Mouse (Mus musculus) hindbrain, embryonic 13.5 days (tissue): ENCODE data around the gene Zfp260. TPM values are rescaled to one million over a fixed set of nuclear protein-coding genes. Genes with fewer than 3 reads are reported as not detected.
"Not testable (repeated sequence)": the region's sequence is repeated elsewhere in the genome, so short reads cannot be mapped to it uniquely, and the experiment has no call there.

Source experiments
- ATAC-seq: fragments of 200-750 bp; cut with Nextera tagmentation; 2 replicates; pipeline ENCODE4 v1.8.0; 2017; ENCODE audit warnings: moderate TSS enrichment; ENCODE audit not compliant: low FRiP score
- H3K27ac ChIP-seq: fragments of 300-500 bp; sonication (generic); 2 replicates; pipeline ENCODE4 v1.5.1; 2015; ENCODE audit warnings: inconsistent platforms, mild to moderate bottlenecking, moderate library complexity
- H3K27me3 ChIP-seq: fragments of 300-500 bp; sonication (generic); 2 replicates; pipeline ENCODE4 v1.6.1; 2015; ENCODE audit warnings: mild to moderate bottlenecking, inconsistent platforms
- H3K36me3 ChIP-seq: fragments of 300-500 bp; sonication (generic); 2 replicates; pipeline ENCODE4 v1.6.1; 2015; ENCODE audit warnings: mild to moderate bottlenecking, inconsistent platforms
- H3K4me1 ChIP-seq: fragments of 300-500 bp; sonication (generic); replicated peaks from 2 replicates; pipeline ENCODE4 v1.6.1; 2015; ENCODE audit warnings: inconsistent platforms
- H3K4me2 ChIP-seq: fragments of 300-500 bp; sonication (generic); 2 replicates; pipeline ENCODE4 v1.6.1; 2015; ENCODE audit warnings: inconsistent platforms, mild to moderate bottlenecking, moderate library complexity
- H3K4me3 ChIP-seq: fragments of 300-500 bp; sonication (generic); 2 replicates; pipeline ENCODE4 v1.5.1; 2015; ENCODE audit warnings: mild to moderate bottlenecking, inconsistent platforms
- H3K9ac ChIP-seq: fragments of 300-500 bp; sonication (generic); 2 replicates; pipeline ENCODE4 v1.6.1; 2015; ENCODE audit warnings: mild to moderate bottlenecking, inconsistent platforms
- H3K9me3 ChIP-seq: fragments of 300-500 bp; sonication (generic); 2 replicates; pipeline ENCODE4 v1.6.1; 2016; ENCODE audit warnings: inconsistent platforms
- WGBS: fragments of 180-500 bp; shearing (Covaris S2); methylation state at CpG from one replicate; pipeline ENCODE4 v1.1.7; 2015; 5-methylcytosine and 5-hydroxymethylcytosine counted together
- polyA plus RNA-seq: library from polyadenylated mRNA; unstranded; fragments of >200 nt; fragmentation: Nextera tagmentation; extraction: Ambion mirVana; gene quantifications from 2 replicates; pipeline ENCODE4 v1.2.1, GENCODE M21; 2015

Zfp260 gene
- polyA plus RNA-seq, 1 experiment from 2014 or later: 108 TPM

DNA sequence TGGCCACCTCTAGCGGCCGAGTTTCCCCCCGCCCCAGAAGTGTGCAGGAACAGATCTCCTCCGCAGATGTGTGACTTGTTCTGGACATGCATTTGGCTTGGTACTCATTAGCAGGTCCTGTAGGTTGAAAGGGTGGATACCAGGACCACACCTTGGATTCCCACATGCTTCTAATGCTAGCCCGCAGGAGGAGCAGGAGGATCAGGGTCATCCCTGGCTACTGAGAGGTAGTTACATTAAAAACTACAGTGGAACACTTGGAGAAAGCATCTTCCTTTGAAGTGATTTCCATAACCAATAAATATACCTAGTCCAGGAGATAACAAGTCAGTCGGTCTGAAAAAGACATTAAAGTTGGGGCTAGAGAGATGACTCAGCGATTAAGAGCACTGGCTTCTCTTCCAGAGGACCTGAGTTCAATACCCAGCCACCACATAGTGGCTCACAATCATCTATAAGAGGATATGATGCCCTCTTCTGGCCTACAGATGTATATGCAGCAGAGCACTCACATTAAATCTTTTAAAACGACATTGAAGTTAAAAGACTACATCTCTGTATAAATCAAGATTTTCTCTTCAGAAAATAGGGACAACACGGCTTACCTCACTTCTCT is 3.5 kb upstream of the Zfp260 start:
- peaks cover 9% of the 10 kb centered on the region for H3K36me3 ChIP-seq
- peak; percentile 1; the same call in 1 of the 2 replicates for ATAC-seq
- WGBS: 8% methylated on average over 9 of the region's 9 CpGs

GRCm38 (mm10) chr7:30092666-30093065 is 1.9 kb upstream of the Zfp260 start:
- Histone ChIP-seq H3K4me3 (no peak overlapping the region), H3K4me1 (peaks cover 44% of the 10 kb centered on the region), H3K27ac (no peak overlapping the region), H3K27me3 (no peaks in the 10 kb centered on the region), H3K9me3 (no peaks in the 10 kb centered on the region), H3K36me3 (peaks cover 8% of the 10 kb centered on the region; the same call in 1 of the 2 replicates), H3K9ac (no peak overlapping the region), H3K4me2 (no peak overlapping the region)
- ATAC-seq: no peak
- 80% methylated on average over 9 of the region's 9 CpGs for WGBS

More for the DNA sequence above, 3.5 kb upstream of the Zfp260 start:
- Histone ChIP-seq H3K9ac (peak overlapping the region; percentile 75), H3K4me2 (peak overlapping the region; percentile 72), H3K27ac (peak overlapping the region; percentile 91), H3K27me3 (no peaks in the 10 kb centered on the region), H3K9me3 (no peaks in the 10 kb centered on the region), H3K4me3 (peak overlapping the region; percentile 65), H3K4me1 (peaks cover 36% of the 10 kb centered on the region)

GRCm38 (mm10) chr7:30093918-30094415 is 610 bp upstream of the Zfp260 start:
- H3K9me3 ChIP-seq: no peaks in the 10 kb centered on the region
- no peak for ATAC-seq
- peak overlapping the region; percentile 98 for H3K27ac ChIP-seq
- H3K4me3 ChIP-seq: peak overlapping the region; percentile 64
- peaks cover 35% of the 10 kb centered on the region for H3K4me1 ChIP-seq
- H3K27me3 ChIP-seq: no peaks in the 10 kb centered on the region
- peak overlapping the region; percentile 61 for H3K4me2 ChIP-seq
- no peak overlapping the region for H3K9ac ChIP-seq
- peaks cover 15% of the 10 kb centered on the region for H3K36me3 ChIP-seq
- 79% methylated on average over 6 of the region's 6 CpGs for WGBS

GRCm38 (mm10) chr7:30095551-30096125 is 1.1 kb downstream of the Zfp260 start:
- peak overlapping the region; percentile 98; the same call in 1 of the 2 replicates for H3K27ac ChIP-seq

GRCm38 (mm10) chr7:30099297-30099696 is 4.7 kb downstream of the Zfp260 start:
- no peak overlapping the region for H3K9ac ChIP-seq
- no peak overlapping the region for H3K4me2 ChIP-seq
- peaks cover 24% of the 10 kb centered on the region for H3K4me1 ChIP-seq
- 98% methylated on average over 13 of the region's 13 CpGs for WGBS
- H3K27ac ChIP-seq: no peak overlapping the region
- H3K4me3 ChIP-seq: no peak overlapping the region
- no peaks in the 10 kb centered on the region for H3K27me3 ChIP-seq
- peaks cover 63% of the 10 kb centered on the region for H3K36me3 ChIP-seq
- H3K9me3 ChIP-seq: peaks cover 14% of the 10 kb centered on the region
- no peak for ATAC-seq

More at GRCm38 (mm10) chr7:30095551-30096125, 1.1 kb downstream of the Zfp260 start:
- Histone ChIP-seq H3K4me2 (peak overlapping the region; percentile 61), H3K9ac (peak overlapping the region; percentile 83), H3K27me3 (no peaks in the 10 kb centered on the region), H3K4me3 (peak overlapping the region; percentile 64), H3K9me3 (no peaks in the 10 kb centered on the region), H3K36me3 (peaks cover 31% of the 10 kb centered on the region), H3K4me1 (peaks cover 30% of the 10 kb centered on the region)
- WGBS: 3% methylated on average over 5 of the region's 5 CpGs
- no peak for ATAC-seq

- H3K27me3 ChIP-seq: no peaks in the 10 kb centered on the region
- no peaks in the 10 kb centered on the region; the same call in 1 of the 2 replicates for H3K4me1 ChIP-seq
- peaks cover 10% of the 10 kb centered on the region; the same call in 1 of the 2 replicates for H3K36me3 ChIP-seq
- H3K9ac ChIP-seq: no peak overlapping the region
- no peak overlapping the region for H3K27ac ChIP-seq
- no peak for ATAC-seq
- 94% methylated on average over 5 of the region's 5 CpGs for WGBS
- H3K4me3 ChIP-seq: no peak overlapping the region
- H3K9me3 ChIP-seq: peaks cover 21% of the 10 kb centered on the region
- no peak overlapping the region for H3K4me2 ChIP-seq
Measured at GRCm38 (mm10) chr7:30116076-30116475, 21.5 kb downstream of the Zfp260 start.

GRCm38 (mm10) chr7:30117935-30118334 is 23.4 kb downstream of the Zfp260 start:
- WGBS: 96% methylated on average over 12 of the region's 12 CpGs
- not testable (repeated sequence) for H3K4me1 ChIP-seq, H3K9ac ChIP-seq, H3K27ac ChIP-seq, H3K27me3 ChIP-seq, H3K4me2 ChIP-seq, ATAC-seq, H3K4me3 ChIP-seq, H3K36me3 ChIP-seq
- H3K9me3 ChIP-seq: peaks cover 21% of the 10 kb centered on the region

DNA sequence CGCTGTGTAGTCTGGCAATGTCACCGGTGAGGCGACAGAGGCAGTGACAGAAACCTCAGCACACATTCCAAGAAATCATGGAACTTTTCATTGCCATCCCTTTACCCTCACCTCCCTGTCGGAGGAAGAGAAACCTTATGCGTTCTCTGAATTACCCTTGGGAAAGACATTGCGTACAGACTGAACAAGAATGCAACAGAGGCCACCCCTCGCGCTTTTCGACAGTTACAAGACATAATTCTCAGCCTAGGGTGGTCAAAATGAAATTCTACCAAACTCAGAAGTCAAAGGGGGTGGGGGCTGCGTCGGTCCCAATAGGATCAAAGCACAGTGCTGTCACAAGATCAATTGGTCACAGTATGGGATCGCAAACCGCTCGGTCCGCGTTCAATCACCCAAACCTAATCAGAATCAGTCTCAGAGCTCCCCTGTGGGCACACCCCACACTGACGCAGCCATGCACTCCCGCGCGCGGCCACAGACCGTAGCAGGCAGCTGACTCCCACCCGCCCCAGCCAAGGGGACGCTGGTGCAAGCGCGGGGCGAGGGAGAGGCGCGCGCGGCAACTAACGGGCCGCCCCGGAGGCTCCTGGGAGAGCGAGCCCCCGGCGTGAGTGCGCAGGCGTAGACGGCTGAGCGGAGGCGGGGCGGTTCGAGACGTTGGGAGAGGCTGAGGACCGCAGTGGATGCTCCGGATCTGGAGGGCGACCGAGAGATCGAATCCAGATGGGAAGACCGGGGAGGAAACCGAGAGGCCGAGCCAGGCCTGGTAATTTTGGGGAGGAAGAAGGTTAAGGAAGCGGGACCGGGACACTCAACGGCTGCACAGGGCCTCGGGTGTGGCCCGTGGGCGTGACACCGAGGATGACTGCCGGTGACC is 27.0 kb downstream of the Zfp260 start, which contains the start of gene Zfp382:
Gene Zfp382, plus strand, starts transcription at position 635 of the 880 bp plus-strand sequence.
- H3K27me3 ChIP-seq: no peaks in the 10 kb centered on the region
- H3K4me2 ChIP-seq: peak within 1 kb of the TSS; percentile 73
- H3K36me3 ChIP-seq: peaks cover 9% of the 10 kb centered on the region
- ATAC-seq: peak; percentile 96
- H3K4me3 ChIP-seq: peak within 1 kb of the TSS; percentile 74
- H3K4me1 ChIP-seq: peaks cover 7% of the 10 kb centered on the region
- H3K9ac ChIP-seq: peak within 1 kb of the TSS; percentile 83
- peak within 1 kb of the TSS; percentile 88 for H3K27ac ChIP-seq
- WGBS: under 1% methylated on average over 61 of the region's 61 CpGs
- H3K9me3 ChIP-seq: peaks cover under 1% of the 10 kb centered on the region; the same call in 1 of the 2 replicates

DNA sequence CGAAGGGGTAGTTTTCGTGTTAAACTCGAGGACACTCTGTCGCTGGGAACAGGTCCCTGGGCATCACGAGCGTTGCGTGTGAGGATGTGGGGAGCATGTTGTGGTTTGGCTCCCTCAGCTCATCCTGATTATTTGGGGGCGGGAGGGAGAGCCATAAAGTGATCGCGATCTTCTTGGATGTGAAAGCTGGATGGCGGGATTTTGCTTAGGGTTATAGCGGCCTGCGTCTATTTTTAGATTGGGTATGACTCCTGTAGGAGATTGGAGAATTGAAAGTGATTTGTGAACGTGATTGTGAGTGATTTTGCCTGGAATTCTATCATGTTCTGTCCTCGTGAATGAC is 27.6 kb downstream of the Zfp260 start:
- Histone ChIP-seq H3K27me3 (no peaks in the 10 kb centered on the region), H3K4me1 (peaks cover 7% of the 10 kb centered on the region), H3K4me3 (peak overlapping the region; percentile 74), H3K27ac (peak overlapping the region; percentile 88), H3K9ac (peak overlapping the region; percentile 83), H3K4me2 (peak overlapping the region; percentile 73), H3K36me3 (peaks cover 15% of the 10 kb centered on the region), H3K9me3 (no peaks in the 10 kb centered on the region)
- peak; percentile 62 for ATAC-seq
- 4% methylated on average over 15 of the region's 15 CpGs for WGBS

GRCm38 (mm10) chr7:30129900-30130299 is 35.3 kb downstream of the Zfp260 start:
- Histone ChIP-seq H3K4me2 (no peak overlapping the region), H3K36me3 (peaks cover 90% of the 10 kb centered on the region)

DNA sequence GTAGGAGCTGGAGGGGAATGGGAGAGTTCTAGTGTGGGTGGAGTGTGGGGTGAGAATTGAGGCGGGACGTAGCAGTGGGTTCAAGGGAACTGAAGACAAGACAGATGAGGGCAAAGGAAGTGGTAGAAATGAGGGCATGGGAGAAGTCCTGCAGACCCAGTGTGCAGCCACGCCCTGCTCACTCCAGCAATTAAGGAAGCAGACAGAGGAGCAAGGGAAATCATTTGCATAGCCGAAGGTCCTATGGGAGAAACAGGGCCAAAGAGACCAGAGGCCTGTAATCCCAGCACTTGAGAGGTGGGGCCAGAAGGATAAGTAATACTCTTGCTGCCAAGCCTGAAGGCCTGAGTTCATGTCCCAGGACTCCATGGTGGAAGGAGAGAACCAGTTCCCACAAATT is 37.8 kb downstream of the Zfp260 start:
- no peaks in the 10 kb centered on the region for H3K27me3 ChIP-seq
- H3K36me3 ChIP-seq: peaks cover 94% of the 10 kb centered on the region
- H3K9me3 ChIP-seq: 0 out of 2 replicates have a peak, but pooled peaks cover 2% of the 10 kb centered on the region
- no peak overlapping the region for H3K4me2 ChIP-seq
- H3K9ac ChIP-seq: no peak overlapping the region
- no peak for ATAC-seq
- H3K4me1 ChIP-seq: no peaks in the 10 kb centered on the region
- WGBS: 95% methylated on average over 4 of the region's 4 CpGs
- no peak overlapping the region for H3K4me3 ChIP-seq
- no peak overlapping the region for H3K27ac ChIP-seq

More at GRCm38 (mm10) chr7:30129900-30130299, 35.3 kb downstream of the Zfp260 start:
- H3K4me3 ChIP-seq: no peak overlapping the region
- H3K27me3 ChIP-seq: no peaks in the 10 kb centered on the region
- no peaks in the 10 kb centered on the region for H3K4me1 ChIP-seq
- ATAC-seq: no peak
- no peak overlapping the region for H3K27ac ChIP-seq
- no peak overlapping the region for H3K9ac ChIP-seq
- H3K9me3 ChIP-seq: 0 out of 2 replicates have a peak, but pooled peaks cover 2% of the 10 kb centered on the region
- WGBS: 97% methylated on average over 8 of the region's 8 CpGs

- Histone ChIP-seq H3K36me3 (peaks cover 77% of the 10 kb centered on the region), H3K9ac (no peak overlapping the region), H3K4me2 (no peak overlapping the region), H3K4me1 (no peaks in the 10 kb centered on the region), H3K27me3 (no peaks in the 10 kb centered on the region), H3K4me3 (no peak overlapping the region), H3K27ac (no peak overlapping the region), H3K9me3 (0 out of 2 replicates have a peak, but pooled peaks cover 2% of the 10 kb centered on the region)
- ATAC-seq: no peak
- 90% methylated on average over 10 of the region's 10 CpGs for WGBS
Measured at GRCm38 (mm10) chr7:30136826-30137225, 42.2 kb downstream of the Zfp260 start.
